ENCODE assay signal across 8 mouse cellular contexts in the genomic region with DNA sequence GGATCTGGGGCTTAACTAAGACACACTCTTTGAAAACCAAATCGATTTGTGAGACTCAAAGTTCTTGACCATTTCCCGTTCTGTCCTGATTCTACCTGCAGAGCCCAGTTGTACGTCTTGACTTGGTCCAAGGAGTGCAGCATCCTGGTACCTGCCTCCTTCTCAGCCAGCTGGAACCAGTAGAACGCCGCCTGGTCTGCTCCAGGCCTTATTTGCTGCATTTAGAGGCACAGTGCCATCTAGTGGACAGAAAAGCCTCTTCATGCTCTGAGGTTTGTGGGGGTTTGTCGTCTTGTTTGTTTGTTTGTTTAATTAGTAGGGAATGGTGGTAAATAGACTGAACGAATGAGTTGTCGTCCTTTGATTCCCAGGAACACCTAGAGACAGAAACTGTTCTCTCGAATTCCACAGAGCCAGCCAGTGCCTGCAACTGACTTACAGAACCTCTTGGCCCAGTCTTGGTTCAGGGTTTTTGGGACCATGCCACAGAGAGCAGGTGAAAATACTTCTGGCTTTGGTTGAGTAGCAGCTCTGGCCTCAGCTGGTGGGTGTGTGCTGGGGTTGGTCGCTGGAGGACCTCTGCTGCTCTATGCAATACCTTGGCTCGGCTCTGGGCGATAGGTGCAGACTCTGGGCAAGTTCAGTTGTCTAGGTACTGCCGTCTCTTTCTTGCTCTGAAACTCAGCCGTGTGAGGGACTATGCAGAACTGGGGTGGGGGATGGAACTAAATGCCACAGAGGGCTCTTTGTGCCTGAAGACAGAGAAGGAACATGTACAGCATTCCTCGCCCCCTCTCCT. TPM values are rescaled to one million over a fixed set of nuclear protein-coding genes. Genes with fewer than 3 reads are reported as not detected.
A peak's percentile ranks its signal among the peaks of the same experiment; 100 is the strongest.
DNase-seq lines count a peak whose midpoint lies in the region; ATAC-seq lines count a peak whose summit lies in the region.

No protein-coding gene starts in this region.

- H3K27ac ChIP-seq in hindbrain, embryonic 11.5 days (ENCODE audit: low read depth, low read length): no peak overlapping the region

- no peaks in the 10 kb centered on the region for H3K27me3 ChIP-seq in hindbrain, embryonic 11.5 days (ENCODE audit: control insufficient read depth, insufficient read depth, low read length)

- H3K9ac ChIP-seq in hindbrain, embryonic 11.5 days (ENCODE audit: low read depth, low read length): no peak overlapping the region

- no peak overlapping the region for H3K4me2 ChIP-seq in hindbrain, embryonic 11.5 days (replicated peaks; ENCODE audit: low read depth, low read length)

- intact Hi-C loops in left cerebral cortex, postnatal 25 days (cut with DNase I): loop anchor here (1.0 kb wide), 1 partner anchor 253 kb away; no protein-coding TSS in a partner anchor

- H3K9me3 ChIP-seq in hindbrain, embryonic 11.5 days (ENCODE audit: control insufficient read depth, low read length): no peaks in the 10 kb centered on the region

- no peaks in the 10 kb centered on the region for H3K36me3 ChIP-seq in hindbrain, embryonic 11.5 days (ENCODE audit: control insufficient read depth, insufficient read depth, low read length)

- no peaks in the 10 kb centered on the region; the same call in 1 of the 2 replicates for H3K4me1 ChIP-seq in hindbrain, embryonic 11.5 days (replicated peaks; ENCODE audit: control insufficient read depth, insufficient read depth, low read length)

- ATAC-seq in hindbrain, embryonic 11.5 days (ENCODE audit: low FRiP score): no peak
- no peak; the same call in 1 of the 2 replicates for ATAC-seq in erythroblast, adult 5-6 weeks (replicated peaks; ENCODE audit: low FRiP score, poor library complexity, severe bottlenecking)

- no peak overlapping the region for H3K4me3 ChIP-seq in hindbrain, embryonic 11.5 days (ENCODE audit: low read depth, low read length)

- WGBS in hindbrain, embryonic 11.5 days: 28% methylated on average over 15 of the region's 15 CpGs

- DNase-seq in ovary, postnatal 14 days (ENCODE audit: low spot score): peak; percentile 56
- no peak for DNase-seq in ovary, postnatal 10 days (ENCODE audit: low spot score)
- peak; percentile 74 for DNase-seq in WW6 (ENCODE audit: low read depth, low spot score)
- DNase-seq in embryo, embryonic 10 days (ENCODE audit: low spot score): peak; percentile 84
- DNase-seq in hindbrain, embryonic 11.5 days (ENCODE audit: low spot score): peak; percentile 80
- DNase-seq in left cerebral cortex, postnatal 25 days (ENCODE audit: low spot score in 2 of 2): peak; percentile 82
- DNase-seq in naive thymus-derived CD4-positive, alpha-beta T cell, adult 2 months (ENCODE audit: low read depth): peak; percentile 59

RNA-seq across cellular contexts. Expression of gene Pla2g2c, which starts 24.2 kb away (rescaled TPM):
- 0.48 and 0.68 TPM in 2 replicates for polyA plus RNA-seq in hindbrain, embryonic 11.5 days (2014; fragmentation: Nextera tagmentation; extraction: Ambion mirVana)
- under 1 TPM in 1 of 2 experiments, not detected in 1; 0.25 TPM for total RNA-seq in left cerebral cortex, postnatal 25 days (2021)
- total RNA-seq in erythroblast, adult 5-6 weeks (2015; ENCODE audit: low replicate concordance): not detected in 2 replicates
- total RNA-seq in erythroblast, adult 5-6 weeks (2017; ENCODE audit: low replicate concordance): not detected in 2 replicates

RNA-seq across cellular contexts. Expression of gene Ubxn10, which starts 36.6 kb away (rescaled TPM):
- 2.8 and 4.3 TPM in 2 replicates for polyA plus RNA-seq in hindbrain, embryonic 11.5 days (2014; fragmentation: Nextera tagmentation; extraction: Ambion mirVana)
- total RNA-seq in left cerebral cortex, postnatal 25 days (2021): 1 to 10 TPM in 1 of 2 experiments, under 1 TPM in 1; 0.98 to 1.5 TPM
- total RNA-seq in erythroblast, adult 5-6 weeks (2015; ENCODE audit: low replicate concordance): not detected in 2 replicates
- total RNA-seq in erythroblast, adult 5-6 weeks (2017; ENCODE audit: low replicate concordance): not detected in 2 replicates

RNA-seq across cellular contexts. Expression of gene Pla2g2f, which starts 57.0 kb away (rescaled TPM):
- polyA plus RNA-seq in hindbrain, embryonic 11.5 days (2014; fragmentation: Nextera tagmentation; extraction: Ambion mirVana): 0.12 TPM in 1 of 2 replicates, not detected in the other
- total RNA-seq in left cerebral cortex, postnatal 25 days (2021): not detected
- not detected in 2 replicates for total RNA-seq in erythroblast, adult 5-6 weeks (2015; ENCODE audit: low replicate concordance)
- total RNA-seq in erythroblast, adult 5-6 weeks (2017; ENCODE audit: low replicate concordance): not detected in 2 replicates
